Mouse (Mus musculus) E14TG2a.4 (cell line): ENCODE results near the gene Oxct2a.
"Not testable (repeated sequence)": the region's sequence is repeated elsewhere in the genome, so short reads cannot be mapped to it uniquely, and the experiment has no call there.

ENCODE experiments used
- H3K27me3 ChIP-seq: 2 replicates; pipeline ENCODE4 v1.6.1; 2014; ENCODE audit warnings: low read length, control low read depth; ENCODE audit not compliant: insufficient read depth
- H3K36me3 ChIP-seq: 2 replicates; pipeline ENCODE4 v1.6.1; 2014; ENCODE audit warnings: low read length, control low read depth; ENCODE audit not compliant: insufficient read depth
- H3K4me1 ChIP-seq: replicated peaks from 2 replicates; pipeline ENCODE4 v1.6.1; 2014; ENCODE audit warnings: low read depth, low read length, control low read depth
- H3K4me3 ChIP-seq: replicated peaks from 2 replicates; pipeline ENCODE4 v1.5.1; 2014; ENCODE audit warnings: mild to moderate bottlenecking, low read length
- H3K9me3 ChIP-seq: 2 replicates; pipeline ENCODE4 v1.6.1; 2014; ENCODE audit warnings: low read length, control low read depth
- CTCF ChIP-seq: conservative IDR thresholded peaks from 2 replicates; pipeline ENCODE4 v1.5.1; 2014; ENCODE audit warnings: low read length
- NANOG ChIP-seq: IDR thresholded peaks from 2 replicates; pipeline ENCODE4 v1.6.1; 2014; ENCODE audit warnings: borderline replicate concordance, low read length, mixed read lengths
- POU5F1 ChIP-seq: IDR thresholded peaks from 2 replicates; pipeline ENCODE4 v1.6.1; 2014; ENCODE audit warnings: low read length, borderline replicate concordance

The Oxct2a gene

DNA sequence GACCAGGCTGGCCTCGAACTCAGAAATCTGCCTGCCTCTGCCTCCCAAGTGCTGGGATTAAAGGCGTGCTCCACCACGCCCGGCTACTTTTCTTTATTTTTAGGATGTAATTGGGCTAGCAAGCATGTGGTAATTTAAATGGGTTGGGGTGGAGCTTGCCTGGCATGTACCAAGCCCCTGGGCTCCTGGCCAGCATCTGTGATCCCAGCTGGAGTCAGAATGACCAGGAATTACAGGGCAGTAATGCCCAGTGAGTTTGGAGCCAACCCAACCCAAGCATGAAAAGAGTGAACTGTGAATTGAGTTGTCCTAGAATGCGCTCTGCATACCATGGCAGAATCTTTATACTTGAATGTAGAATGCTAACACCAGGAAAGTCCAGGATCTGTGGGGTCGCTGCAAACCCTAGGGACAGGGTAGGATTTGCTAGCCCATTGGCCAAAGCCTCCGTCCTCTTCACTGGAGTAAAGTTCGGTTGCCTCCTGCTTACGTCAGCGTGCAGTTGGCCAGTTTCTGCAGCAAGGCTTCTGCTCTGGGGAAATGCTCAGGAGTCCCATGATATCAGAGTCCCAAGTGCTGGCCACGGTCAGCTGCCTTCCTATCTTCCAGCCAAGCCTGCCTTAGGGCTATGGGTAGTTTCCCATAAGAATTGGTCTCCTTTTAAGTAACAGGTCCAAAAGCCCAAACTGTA is 24.3 kb downstream of the Oxct2a start:
- TF ChIP-seq NANOG (no peak), POU5F1 (no peak), CTCF (no peak)
- no peaks in the 10 kb centered on the region for H3K27me3 ChIP-seq

DNA sequence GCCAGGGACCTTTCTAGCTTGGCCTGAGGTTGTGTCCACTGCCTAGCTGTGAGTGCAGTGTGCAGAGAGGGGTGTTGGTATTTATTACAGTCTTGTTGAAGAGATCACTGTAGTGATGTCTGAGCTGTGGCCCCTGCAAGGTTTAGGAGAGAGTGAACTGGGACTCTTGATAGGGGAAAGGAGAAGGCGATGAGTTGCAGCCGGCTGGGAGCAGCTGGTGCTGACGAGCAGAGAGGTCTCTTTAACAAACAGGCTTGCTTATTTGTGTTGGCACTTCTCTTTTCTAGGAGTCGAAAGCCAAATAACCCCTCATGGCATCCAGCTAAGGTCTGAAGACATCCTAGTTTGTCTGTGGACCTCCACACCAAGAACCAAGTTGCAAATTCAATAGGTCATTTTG is 25.2 kb downstream of the Oxct2a start:
- Histone ChIP-seq H3K36me3 (peaks cover 100% of the 10 kb centered on the region), H3K4me1 (peaks cover 62% of the 10 kb centered on the region), H3K27me3 (no peaks in the 10 kb centered on the region), H3K4me3 (no peak overlapping the region), H3K9me3 (no peaks in the 10 kb centered on the region)
- TF ChIP-seq POU5F1 (no peak), NANOG (no peak), CTCF (no peak)

More for the DNA sequence above, 24.3 kb downstream of the Oxct2a start:
- Histone ChIP-seq H3K9me3 (peaks cover 7% of the 10 kb centered on the region), H3K36me3 (peaks cover 100% of the 10 kb centered on the region), H3K4me3 (no peak overlapping the region), H3K4me1 (peaks cover 55% of the 10 kb centered on the region)

DNA sequence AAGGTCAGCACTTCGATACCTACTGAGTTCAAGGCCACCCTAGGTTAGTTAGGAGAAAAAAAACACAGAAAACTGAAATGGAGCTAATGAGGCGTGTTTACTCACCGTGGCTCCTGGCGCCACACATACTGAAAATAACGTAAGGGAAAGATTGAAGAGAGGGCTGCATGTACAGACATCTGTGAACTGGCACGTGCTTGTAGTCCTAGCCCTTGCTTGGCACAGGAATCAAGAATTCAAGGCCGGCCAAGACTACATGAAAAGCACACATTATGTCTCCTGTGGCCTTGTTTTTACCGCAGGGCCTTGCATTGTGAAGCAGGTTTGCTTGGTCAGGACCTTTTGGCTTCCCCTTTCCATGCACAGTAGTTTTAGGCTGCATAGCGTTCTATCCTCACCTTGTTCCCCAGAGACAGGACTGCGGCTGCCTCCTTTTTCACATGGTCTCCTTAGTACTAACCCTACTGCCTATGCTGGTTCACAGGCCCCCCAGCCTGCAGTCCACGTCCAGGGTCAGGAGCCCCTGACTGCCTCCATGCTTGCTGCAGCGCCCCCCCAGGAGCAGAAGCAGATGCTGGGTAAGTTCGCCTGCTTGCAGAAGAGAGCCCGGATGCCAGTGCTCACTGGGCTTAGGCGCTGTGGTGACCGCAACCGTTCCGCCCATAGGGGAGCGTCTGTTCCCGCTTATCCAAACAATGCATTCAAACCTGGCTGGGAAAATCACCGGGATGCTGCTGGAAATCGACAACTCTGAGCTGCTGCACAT is 26.1 kb downstream of the Oxct2a start:
- H3K36me3 ChIP-seq, result peaks cover 100% of the 10 kb centered on the region
- H3K9me3 ChIP-seq, result no peaks in the 10 kb centered on the region
- no peak overlapping the region for H3K4me3 ChIP-seq
- no peak for TF ChIP-seq NANOG
- TF ChIP-seq POU5F1, result no peak
- no peak for TF ChIP-seq CTCF
- no peaks in the 10 kb centered on the region for H3K27me3 ChIP-seq
- H3K4me1 ChIP-seq, result peaks cover 66% of the 10 kb centered on the region

DNA sequence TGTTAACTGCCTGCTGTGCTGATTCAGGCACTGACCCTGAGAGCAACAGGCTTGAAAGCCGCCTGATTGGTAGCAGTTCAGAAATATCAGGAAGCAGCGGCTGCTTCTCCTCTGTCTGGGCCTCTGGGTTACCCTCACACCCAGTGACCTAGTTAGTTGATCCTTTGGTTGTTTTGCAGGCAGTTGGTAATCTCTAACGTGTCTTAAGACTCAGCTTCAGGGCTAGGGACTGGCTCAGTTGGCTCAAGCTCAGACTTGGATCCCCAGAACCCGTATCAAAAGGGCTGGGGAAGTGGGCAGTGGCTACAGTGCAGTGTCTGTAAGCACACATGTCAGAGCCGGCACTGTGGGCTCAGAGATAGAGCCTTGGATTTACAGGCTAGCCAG is 27.3 kb downstream of the Oxct2a start:
- H3K4me3 ChIP-seq, result no peak overlapping the region
- H3K27me3 ChIP-seq, result no peaks in the 10 kb centered on the region
- no peaks in the 10 kb centered on the region for H3K9me3 ChIP-seq
- TF ChIP-seq NANOG (no peak), POU5F1 (no peak), CTCF (no peak)
- peaks cover 100% of the 10 kb centered on the region for H3K36me3 ChIP-seq
- peaks cover 72% of the 10 kb centered on the region for H3K4me1 ChIP-seq

DNA sequence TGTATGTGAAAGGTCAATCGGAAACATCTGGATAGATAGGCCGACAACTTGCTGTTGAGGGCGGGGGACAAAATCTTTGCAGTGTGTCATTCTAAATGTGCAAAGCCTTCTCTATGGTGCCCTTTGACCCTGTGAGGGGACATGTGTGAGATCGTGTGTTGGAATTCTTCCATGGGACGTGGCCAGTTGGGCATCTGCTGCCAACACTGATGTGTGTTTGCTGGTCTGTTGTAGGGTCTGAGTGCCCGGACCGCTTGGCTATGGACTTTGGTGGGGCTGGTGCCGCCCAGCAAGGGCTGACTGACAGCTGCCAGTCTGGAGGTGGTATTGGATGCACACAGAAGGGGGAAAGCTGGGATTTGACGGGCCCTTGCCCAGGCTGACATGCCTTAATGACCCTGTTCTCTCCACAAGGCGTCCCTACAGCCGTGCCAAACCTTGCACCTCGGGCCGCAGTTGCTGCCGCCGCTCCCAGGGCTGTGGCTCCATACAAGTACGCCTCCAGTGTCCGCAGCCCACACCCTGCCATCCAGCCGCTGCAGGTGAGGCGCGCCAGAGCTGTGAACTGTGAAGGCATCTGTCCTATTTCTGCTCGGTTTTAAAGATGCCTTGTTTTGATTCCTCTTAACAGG is 27.8 kb downstream of the Oxct2a start:
- no peaks in the 10 kb centered on the region for H3K27me3 ChIP-seq
- no peak for TF ChIP-seq NANOG
- no peak for TF ChIP-seq POU5F1
- no peak for TF ChIP-seq CTCF

DNA sequence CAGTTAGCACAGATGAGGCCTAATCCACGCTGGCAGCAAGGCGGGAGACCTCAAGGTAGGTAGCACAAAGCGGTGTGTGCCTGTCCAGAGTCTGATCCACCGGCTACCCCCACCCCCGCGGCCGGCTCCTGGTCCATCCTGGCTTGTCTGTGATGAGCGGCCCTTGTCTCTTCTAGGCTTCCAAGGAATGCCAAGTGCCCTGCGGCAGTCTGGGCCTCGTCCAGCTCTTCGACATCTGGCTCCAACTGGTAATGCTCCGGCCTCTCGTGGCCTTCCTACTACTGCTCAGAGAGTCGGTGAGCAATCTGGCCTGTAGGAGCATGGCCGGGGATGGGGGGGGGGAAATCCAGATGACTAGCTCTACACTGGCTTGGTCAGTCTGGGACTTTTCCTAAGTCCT is 28.4 kb downstream of the Oxct2a start:
- H3K27me3 ChIP-seq, H3K9me3 ChIP-seq, H3K4me3 ChIP-seq: not testable (repeated sequence)
- Histone ChIP-seq H3K36me3 (peaks cover 100% of the 10 kb centered on the region), H3K4me1 (peaks cover 68% of the 10 kb centered on the region)

More for the DNA sequence above, 27.8 kb downstream of the Oxct2a start:
- Histone ChIP-seq H3K9me3 (no peaks in the 10 kb centered on the region), H3K36me3 (peaks cover 100% of the 10 kb centered on the region), H3K4me1 (peaks cover 72% of the 10 kb centered on the region), H3K4me3 (no peak overlapping the region)

DNA sequence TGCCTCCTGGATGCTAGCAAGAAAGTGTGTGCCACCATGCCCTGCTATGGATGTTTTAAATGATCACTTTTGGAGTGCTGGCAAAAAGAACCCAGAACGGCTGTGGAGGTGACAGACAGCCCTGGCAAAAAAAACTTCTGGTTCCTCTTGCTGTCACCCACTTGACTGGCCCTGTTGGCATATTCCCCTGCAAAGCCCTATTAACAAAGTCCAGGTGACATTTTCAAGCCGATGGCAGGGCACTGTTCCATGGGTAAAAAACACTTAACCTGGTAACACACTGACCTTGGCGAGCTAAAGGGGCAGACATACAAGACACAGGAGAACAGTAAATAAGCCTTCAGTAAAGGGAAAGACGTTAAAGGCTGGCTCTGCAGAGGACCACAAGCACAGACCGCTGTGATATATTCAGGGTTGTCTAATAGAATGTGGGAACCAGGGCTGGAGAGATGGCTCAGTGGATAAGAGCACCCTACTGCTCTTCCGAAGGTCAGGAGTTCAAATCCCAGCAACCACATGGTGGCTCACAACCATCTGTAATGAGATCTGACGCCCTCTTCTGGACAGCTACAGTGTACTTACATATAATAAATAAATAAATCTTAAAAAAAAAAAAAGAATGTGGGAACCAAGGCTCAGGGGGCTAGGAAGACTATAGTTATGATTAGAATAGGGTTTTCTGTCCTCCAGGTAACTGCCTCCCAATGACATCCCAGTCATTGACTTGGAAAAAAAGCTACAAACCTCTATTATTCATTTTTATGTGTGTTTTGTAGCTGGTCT is 29.6 kb downstream of the Oxct2a start:
- TF ChIP-seq CTCF (no peak), NANOG (no peak), POU5F1 (no peak)

DNA sequence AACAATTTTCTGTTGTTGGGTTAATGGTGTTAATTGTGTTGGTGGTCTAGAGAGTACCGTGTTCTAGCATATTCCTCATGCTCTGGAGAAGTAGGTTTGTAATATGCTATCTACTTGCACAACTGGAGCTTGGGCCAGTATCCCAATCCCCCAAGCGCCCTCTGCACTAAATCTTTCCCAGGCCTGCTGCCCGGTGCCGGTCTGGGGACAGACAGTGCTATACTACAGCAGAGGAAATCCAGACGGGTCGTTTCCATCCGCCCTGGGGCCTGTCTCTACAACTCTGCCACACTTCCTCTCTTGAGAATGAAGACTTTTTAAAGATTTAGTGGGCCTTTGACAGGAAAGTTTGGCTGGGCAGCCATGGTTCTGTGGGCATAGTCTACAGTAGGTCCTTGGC is 30.4 kb downstream of the Oxct2a start:
- peaks cover 67% of the 10 kb centered on the region for H3K4me1 ChIP-seq
- no peaks in the 10 kb centered on the region for H3K27me3 ChIP-seq
- peaks cover 100% of the 10 kb centered on the region for H3K36me3 ChIP-seq
- no peak for TF ChIP-seq POU5F1
- no peak for TF ChIP-seq NANOG
- no peak for TF ChIP-seq CTCF
- no peaks in the 10 kb centered on the region for H3K9me3 ChIP-seq
- no peak overlapping the region for H3K4me3 ChIP-seq

More for the DNA sequence above, 29.6 kb downstream of the Oxct2a start:
- H3K9me3 ChIP-seq, result no peaks in the 10 kb centered on the region
- H3K4me1 ChIP-seq, result peaks cover 67% of the 10 kb centered on the region
- H3K36me3 ChIP-seq, result peaks cover 100% of the 10 kb centered on the region
- no peak overlapping the region for H3K4me3 ChIP-seq
- H3K27me3 ChIP-seq, result no peaks in the 10 kb centered on the region
